Mouse (Mus musculus): ENCODE measurements at regions not wholly inside any gene's neighbourhood (a gene's known extent, or its start where the extent isn't known, plus 50 kb on each side); places are given as distances from the start of the nearest gene placed in this dataset.
A peak's percentile ranks its signal among the peaks of the same experiment; 100 is the strongest.
"Not testable (repeated sequence)": the region's sequence is repeated elsewhere in the genome, so short reads cannot be mapped to it uniquely, and the experiment has no call there.

GRCm38 (mm10) chr5:76081379-76081778 is 58.7 kb upstream of the Srd5a3 start:
- WGBS = 86% methylated on average over 2 of the region's 2 CpGs
- DNase-seq (ENCODE audit: low spot score); H3K9me3 ChIP-seq (ENCODE audit: control insufficient read depth, low read length); H3K36me3 ChIP-seq (ENCODE audit: control insufficient read depth, insufficient read depth, low read length); H3K4me2 ChIP-seq (ENCODE audit: low read depth, low read length); H3K27ac ChIP-seq (replicated peaks; ENCODE audit: low read depth, low read length); H3K4me1 ChIP-seq (ENCODE audit: control insufficient read depth, insufficient read depth, low read length); H3K9ac ChIP-seq (ENCODE audit: low read depth, low read length); ATAC-seq (ENCODE audit: low read depth); H3K27me3 ChIP-seq (replicated peaks; ENCODE audit: control insufficient read depth, insufficient read depth, low read length); H3K4me3 ChIP-seq (ENCODE audit: low read depth, low read length): not testable (repeated sequence)

GRCm38 (mm10) chr5:76080429-76080828 is 59.6 kb upstream of the Srd5a3 start:
- DNase-seq (ENCODE audit: low spot score) (no peak), ATAC-seq (ENCODE audit: low read depth) (no peak)
- Histone ChIP-seq H3K9me3 (ENCODE audit: control insufficient read depth, low read length) (no peaks in the 10 kb centered on the region), H3K36me3 (ENCODE audit: control insufficient read depth, insufficient read depth, low read length) (no peaks in the 10 kb centered on the region), H3K4me2 (ENCODE audit: low read depth, low read length) (no peak overlapping the region), H3K27me3 (replicated peaks; ENCODE audit: control insufficient read depth, insufficient read depth, low read length) (no peaks in the 10 kb centered on the region), H3K9ac (ENCODE audit: low read depth, low read length) (no peak overlapping the region), H3K4me1 (ENCODE audit: control insufficient read depth, insufficient read depth, low read length) (peaks cover 1% of the 10 kb centered on the region; the same call in 1 of the 2 replicates), H3K27ac (replicated peaks; ENCODE audit: low read depth, low read length) (no peak overlapping the region), H3K4me3 (ENCODE audit: low read depth, low read length) (no peak overlapping the region)
- WGBS = 81% methylated on average over 8 of the region's 8 CpGs

- no peak overlapping the region for H3K9ac ChIP-seq (ENCODE audit: low read depth, low read length)
- no peak overlapping the region for H3K27ac ChIP-seq (replicated peaks; ENCODE audit: low read depth, low read length)
- ATAC-seq (ENCODE audit: low read depth) (no peak), DNase-seq (ENCODE audit: low spot score) (peak; percentile 23)
- H3K4me1 ChIP-seq (ENCODE audit: control insufficient read depth, insufficient read depth, low read length) = peaks cover 5% of the 10 kb centered on the region; the same call in 1 of the 2 replicates
- H3K4me3 ChIP-seq (ENCODE audit: low read depth, low read length) = no peak overlapping the region
- no peaks in the 10 kb centered on the region for H3K36me3 ChIP-seq (ENCODE audit: control insufficient read depth, insufficient read depth, low read length)
- H3K9me3 ChIP-seq (ENCODE audit: control insufficient read depth, low read length) = no peaks in the 10 kb centered on the region
- H3K4me2 ChIP-seq (ENCODE audit: low read depth, low read length) = no peak overlapping the region
- 68% methylated on average over 11 of the region's 11 CpGs for WGBS
- no peaks in the 10 kb centered on the region for H3K27me3 ChIP-seq (replicated peaks; ENCODE audit: control insufficient read depth, insufficient read depth, low read length)
Measured at GRCm38 (mm10) chr5:76079204-76080025, 60.7 kb upstream of the Srd5a3 start.

- H3K27me3 ChIP-seq (replicated peaks; ENCODE audit: control insufficient read depth, insufficient read depth, low read length) = no peaks in the 10 kb centered on the region
- DNase-seq (ENCODE audit: low spot score) (no peak), ATAC-seq (ENCODE audit: low read depth) (no peak)
- H3K9ac ChIP-seq (ENCODE audit: low read depth, low read length) = no peak overlapping the region
- no peaks in the 10 kb centered on the region for H3K36me3 ChIP-seq (ENCODE audit: control insufficient read depth, insufficient read depth, low read length)
- H3K27ac ChIP-seq (replicated peaks; ENCODE audit: low read depth, low read length) = no peak overlapping the region
- no peak overlapping the region for H3K4me3 ChIP-seq (ENCODE audit: low read depth, low read length)
- H3K9me3 ChIP-seq (ENCODE audit: control insufficient read depth, low read length) = no peaks in the 10 kb centered on the region
- H3K4me2 ChIP-seq (ENCODE audit: low read depth, low read length) = no peak overlapping the region
- 81% methylated on average over 1 of the region's 1 CpGs for WGBS
- peaks cover 5% of the 10 kb centered on the region; the same call in 1 of the 2 replicates for H3K4me1 ChIP-seq (ENCODE audit: control insufficient read depth, insufficient read depth, low read length)
Measured at GRCm38 (mm10) chr5:76078485-76078884, 61.6 kb upstream of the Srd5a3 start.

GRCm38 (mm10) chr5:76076283-76076682 is 63.8 kb upstream of the Srd5a3 start:
- Histone ChIP-seq H3K4me2 (ENCODE audit: low read depth, low read length) (no peak overlapping the region), H3K27me3 (replicated peaks; ENCODE audit: control insufficient read depth, insufficient read depth, low read length) (no peaks in the 10 kb centered on the region), H3K9ac (ENCODE audit: low read depth, low read length) (no peak overlapping the region), H3K4me3 (ENCODE audit: low read depth, low read length) (no peak overlapping the region), H3K4me1 (ENCODE audit: control insufficient read depth, insufficient read depth, low read length) (peaks cover 5% of the 10 kb centered on the region; the same call in 1 of the 2 replicates), H3K27ac (replicated peaks; ENCODE audit: low read depth, low read length) (no peak overlapping the region), H3K9me3 (ENCODE audit: control insufficient read depth, low read length) (no peaks in the 10 kb centered on the region), H3K36me3 (ENCODE audit: control insufficient read depth, insufficient read depth, low read length) (no peaks in the 10 kb centered on the region)
- WGBS = 82% methylated on average over 7 of the region's 7 CpGs
- DNase-seq (ENCODE audit: low spot score) = no peak
- no peak for ATAC-seq (ENCODE audit: low read depth)

- no peak for DNase-seq (ENCODE audit: low spot score)
- Histone ChIP-seq H3K27ac (replicated peaks; ENCODE audit: low read depth, low read length) (no peak overlapping the region), H3K36me3 (ENCODE audit: control insufficient read depth, insufficient read depth, low read length) (no peaks in the 10 kb centered on the region), H3K4me2 (ENCODE audit: low read depth, low read length) (peak overlapping the region; percentile 29), H3K9me3 (ENCODE audit: control insufficient read depth, low read length) (no peaks in the 10 kb centered on the region), H3K27me3 (replicated peaks; ENCODE audit: control insufficient read depth, insufficient read depth, low read length) (no peaks in the 10 kb centered on the region), H3K4me3 (ENCODE audit: low read depth, low read length) (0 out of 2 replicates have a peak overlapping the region, but pooled peaks have one; percentile 0), H3K4me1 (ENCODE audit: control insufficient read depth, insufficient read depth, low read length) (peaks cover 5% of the 10 kb centered on the region; the same call in 1 of the 2 replicates), H3K9ac (ENCODE audit: low read depth, low read length) (no peak overlapping the region; the same call in 1 of the 2 replicates)
- 13% methylated on average over 8 of the region's 8 CpGs for WGBS
- ATAC-seq (ENCODE audit: low read depth) = no peak
Measured at GRCm38 (mm10) chr5:76075401-76075800, 64.7 kb upstream of the Srd5a3 start.

GRCm38 (mm10) chr5:76067881-76068280 is 72.2 kb upstream of the Srd5a3 start:
- no peaks in the 10 kb centered on the region for H3K27me3 ChIP-seq (replicated peaks; ENCODE audit: control insufficient read depth, insufficient read depth, low read length)
- H3K4me3 ChIP-seq (ENCODE audit: low read depth, low read length) = no peak overlapping the region
- no peaks in the 10 kb centered on the region for H3K9me3 ChIP-seq (ENCODE audit: control insufficient read depth, low read length)
- H3K36me3 ChIP-seq (ENCODE audit: control insufficient read depth, insufficient read depth, low read length) = no peaks in the 10 kb centered on the region
- H3K27ac ChIP-seq (replicated peaks; ENCODE audit: low read depth, low read length) = no peak overlapping the region
- WGBS = 43% methylated on average over 3 of the region's 3 CpGs
- DNase-seq (ENCODE audit: low spot score) = no peak
- H3K4me1 ChIP-seq (ENCODE audit: control insufficient read depth, insufficient read depth, low read length) = no peaks in the 10 kb centered on the region
- ATAC-seq (ENCODE audit: low read depth) = no peak
- no peak overlapping the region for H3K9ac ChIP-seq (ENCODE audit: low read depth, low read length)
- H3K4me2 ChIP-seq (ENCODE audit: low read depth, low read length) = no peak overlapping the region

DNA sequence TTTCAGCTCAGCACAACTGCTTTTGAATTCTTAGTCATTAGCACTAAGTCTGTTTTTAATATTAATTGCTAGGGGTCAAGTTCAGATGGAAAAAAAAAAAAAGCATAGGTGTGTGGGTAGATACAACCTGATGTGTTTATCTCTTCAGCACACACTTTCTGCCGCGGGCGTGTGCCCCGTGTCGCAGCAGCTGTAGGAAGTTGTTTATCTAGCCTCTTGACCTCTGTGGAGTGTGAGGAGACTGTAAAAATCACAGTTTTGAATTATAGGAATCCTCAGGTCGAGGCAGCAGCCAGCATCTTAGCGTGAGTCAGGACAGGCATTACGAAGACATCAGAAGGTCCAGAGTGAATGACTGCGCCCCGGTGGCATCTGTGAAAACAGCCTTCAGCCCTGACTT is 72.8 kb upstream of the Srd5a3 start:
- DNase-seq (ENCODE audit: low spot score) (no peak), ATAC-seq (ENCODE audit: low read depth) (no peak)
- Histone ChIP-seq H3K36me3 (ENCODE audit: control insufficient read depth, insufficient read depth, low read length) (no peaks in the 10 kb centered on the region), H3K9ac (ENCODE audit: low read depth, low read length) (no peak overlapping the region), H3K4me3 (ENCODE audit: low read depth, low read length) (no peak overlapping the region), H3K27ac (replicated peaks; ENCODE audit: low read depth, low read length) (no peak overlapping the region), H3K4me1 (ENCODE audit: control insufficient read depth, insufficient read depth, low read length) (no peaks in the 10 kb centered on the region), H3K4me2 (ENCODE audit: low read depth, low read length) (no peak overlapping the region), H3K9me3 (ENCODE audit: control insufficient read depth, low read length) (no peaks in the 10 kb centered on the region), H3K27me3 (replicated peaks; ENCODE audit: control insufficient read depth, insufficient read depth, low read length) (no peaks in the 10 kb centered on the region)
- 41% methylated on average over 10 of the region's 10 CpGs for WGBS

- Histone ChIP-seq H3K27me3 (replicated peaks; ENCODE audit: control insufficient read depth, insufficient read depth, low read length) (no peaks in the 10 kb centered on the region), H3K4me3 (ENCODE audit: low read depth, low read length) (no peak overlapping the region), H3K9ac (ENCODE audit: low read depth, low read length) (no peak overlapping the region), H3K4me1 (ENCODE audit: control insufficient read depth, insufficient read depth, low read length) (no peaks in the 10 kb centered on the region), H3K27ac (replicated peaks; ENCODE audit: low read depth, low read length) (no peak overlapping the region), H3K36me3 (ENCODE audit: control insufficient read depth, insufficient read depth, low read length) (no peaks in the 10 kb centered on the region), H3K4me2 (ENCODE audit: low read depth, low read length) (no peak overlapping the region), H3K9me3 (ENCODE audit: control insufficient read depth, low read length) (no peaks in the 10 kb centered on the region)
- WGBS = 49% methylated on average over 4 of the region's 4 CpGs
- DNase-seq (ENCODE audit: low spot score) = no peak
- ATAC-seq (ENCODE audit: low read depth) = no peak; the same call in 1 of the 2 replicates
Measured at GRCm38 (mm10) chr5:76065789-76066188, 74.3 kb upstream of the Srd5a3 start.
